In genomic region chr9:107699376-107699980, GRCm38 (mm10) we compare ENCODE assay signal across 10 mouse cellular contexts. TPM values are rescaled to one million over a fixed set of nuclear protein-coding genes. Genes with fewer than 3 reads are reported as not detected.
DNase-seq lines count a peak whose midpoint lies in the region; ATAC-seq lines count a peak whose summit lies in the region.
"Had no signal": no experiment of that assay in that cellular context is flagged by ENCODE, and none has a peak within 500 bp of the region (broad histone marks: within the 10 kb centered on the region; RNA-seq: fewer than 3 reads in every experiment).

No protein-coding gene starts in this region.

- H3K9ac ChIP-seq in forebrain, embryonic 11.5 days (ENCODE audit: low read length): 0 out of 2 replicates have a peak overlapping the region, but pooled peaks have one; percentile 10
- peak overlapping the region; percentile 42 for H3K9ac ChIP-seq in neural tube, embryonic 13.5 days

- H3K4me1 ChIP-seq in forebrain, embryonic 11.5 days (replicated peaks; ENCODE audit: control insufficient read depth, insufficient read depth, low read length): peaks cover 41% of the 10 kb centered on the region
- peaks cover 94% of the 10 kb centered on the region for H3K4me1 ChIP-seq in neural tube, embryonic 13.5 days (replicated peaks)

- no peaks in the 10 kb centered on the region for H3K9me3 ChIP-seq in forebrain, embryonic 11.5 days (ENCODE audit: control insufficient read depth, low read length)
- H3K9me3 ChIP-seq in neural tube, embryonic 13.5 days: no peaks in the 10 kb centered on the region

- peak overlapping the region; percentile 26; the same call in 1 of the 2 replicates for H3K4me2 ChIP-seq in forebrain, embryonic 11.5 days (ENCODE audit: low read depth, low read length, severe bottlenecking)
- H3K4me2 ChIP-seq in neural tube, embryonic 13.5 days: peak overlapping the region; percentile 26

- 3% methylated on average over 9 of the region's 9 CpGs for WGBS in forebrain, embryonic 11.5 days
- WGBS in neural tube, embryonic 13.5 days: 5% methylated on average over 9 of the region's 9 CpGs

- H3K4me3 ChIP-seq in forebrain, embryonic 11.5 days (ENCODE audit: low read depth, low read length): no peak overlapping the region
- no peak overlapping the region for H3K4me3 ChIP-seq in neural tube, embryonic 13.5 days
- H3K4me3 ChIP-seq: myocyte had no signal

- peak; percentile 51 for DNase-seq in kidney, adult 11 months
- DNase-seq in kidney, adult 8-10 months: no peak
- DNase-seq in forebrain, embryonic 11.5 days (ENCODE audit: low spot score): no peak
- DNase-seq in kidney, postnatal 25 days: peak; percentile 46 to 60
- DNase-seq in cerebellum, adult 8-10 months: no peak
- DNase-seq in spleen, postnatal 14 days (ENCODE audit: low spot score in 2 of 2): no peak
- no peak for DNase-seq in frontal cortex, postnatal 36 days (ENCODE audit: low spot score in 2 of 2)

- H3K27ac ChIP-seq in forebrain, embryonic 11.5 days (ENCODE audit: low read depth, low read length): no peak overlapping the region
- H3K27ac ChIP-seq in neural tube, embryonic 13.5 days (replicated peaks): no peak overlapping the region; the same call in 1 of the 2 replicates

- H3K27me3 ChIP-seq in forebrain, embryonic 11.5 days (ENCODE audit: control insufficient read depth, insufficient read depth, low read length): no peaks in the 10 kb centered on the region
- no peaks in the 10 kb centered on the region for H3K27me3 ChIP-seq in neural tube, embryonic 13.5 days

- ATAC-seq in forebrain, embryonic 11.5 days (replicated peaks; ENCODE audit: low FRiP score): no peak
- no peak for ATAC-seq in neural tube, embryonic 13.5 days (ENCODE audit: low read depth)
- ATAC-seq: inflammation-experienced regulatory T-cells, adult 6 months had no signal

- H3K36me3 ChIP-seq in forebrain, embryonic 11.5 days (ENCODE audit: control insufficient read depth, insufficient read depth, low read length): no peaks in the 10 kb centered on the region; the same call in 1 of the 2 replicates
- peaks cover 13% of the 10 kb centered on the region; the same call in 1 of the 2 replicates for H3K36me3 ChIP-seq in neural tube, embryonic 13.5 days

RNA-seq across cellular contexts. Expression of gene Sema3f, which starts 10.8 kb away (rescaled TPM):
- 13.2 and 15.9 TPM in 2 replicates for polyA plus RNA-seq in forebrain, embryonic 11.5 days (2014; fragmentation: Nextera tagmentation; extraction: Ambion mirVana)
- polyA plus RNA-seq in neural tube, embryonic 13.5 days (2015; fragmentation: Nextera tagmentation; extraction: Ambion mirVana): 12.2 and 13.2 TPM in 2 replicates
- polyA plus RNA-seq: inflammation-experienced regulatory T-cells, adult 6 months had no signal

RNA-seq across cellular contexts. Expression of gene Gnat1, which starts 20.0 kb away (rescaled TPM):
- 1.6 and 2.6 TPM in 2 replicates for polyA plus RNA-seq in forebrain, embryonic 11.5 days (2014; fragmentation: Nextera tagmentation; extraction: Ambion mirVana)
- polyA plus RNA-seq in neural tube, embryonic 13.5 days (2015; fragmentation: Nextera tagmentation; extraction: Ambion mirVana): 0.96 and 2.4 TPM in 2 replicates
- polyA plus RNA-seq: myocyte had no signal

RNA-seq across cellular contexts. Expression of gene Slc38a3, which starts 30.1 kb away (rescaled TPM):
- polyA plus RNA-seq in forebrain, embryonic 11.5 days (2014; fragmentation: Nextera tagmentation; extraction: Ambion mirVana): 6.7 TPM in 2 replicates
- 23.9 and 25.6 TPM in 2 replicates for polyA plus RNA-seq in neural tube, embryonic 13.5 days (2015; fragmentation: Nextera tagmentation; extraction: Ambion mirVana)
- polyA plus RNA-seq: inflammation-experienced regulatory T-cells, adult 6 months had no signal

Comparison
In these comparisons a context has a peak if more than half of its experiments do, and no peak if none do; other contexts are left out.
1. DNase-seq: peak in kidney, adult 11 months (single experiment) and kidney, postnatal 25 days (2 of 2); none in kidney, adult 8-10 months (0 of 2), forebrain, embryonic 11.5 days (single experiment), cerebellum, adult 8-10 months (single experiment), spleen, postnatal 14 days (0 of 2) and frontal cortex, postnatal 36 days (0 of 2).